Mouse (Mus musculus) ES-Bruce4 (cell line): ENCODE results near the gene Cars2.
"Not testable (repeated sequence)": the region's sequence is repeated elsewhere in the genome, so short reads cannot be mapped to it uniquely, and the experiment has no call there.

Source experiments
- CTCF ChIP-seq: IDR thresholded peaks from one replicate; pipeline ENCODE4 v1.8.1; 2011; ENCODE audit warnings: low read depth, low read length
- EP300 ChIP-seq: IDR thresholded peaks from 2 replicates; pipeline ENCODE4 v1.6.1; 2011; ENCODE audit warnings: low read depth, low read length; ENCODE audit not compliant: insufficient read depth
- POLR2A ChIP-seq: IDR thresholded peaks from one replicate; pipeline ENCODE4 v1.8.1; 2011; ENCODE audit warnings: low read length; ENCODE audit not compliant: insufficient read depth

DNA sequence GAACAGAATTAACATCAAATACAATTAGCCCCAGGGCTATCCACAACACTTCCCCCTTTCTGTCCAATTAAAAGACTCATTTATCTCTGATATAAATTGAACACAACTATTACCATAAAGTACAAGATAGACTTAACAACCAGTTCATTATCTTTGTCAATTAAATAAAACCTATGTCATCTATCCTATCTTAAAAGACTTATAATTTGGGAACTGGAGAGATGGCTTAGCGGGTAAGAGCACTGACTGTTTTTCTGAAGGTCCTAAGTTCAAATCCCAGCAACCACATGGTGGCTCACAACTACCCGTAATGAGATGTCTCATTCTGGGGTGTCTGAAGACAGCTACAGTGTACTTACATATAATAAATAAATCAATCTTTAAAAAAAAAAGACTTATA lies 58.2 kb downstream of the Cars2 start:
- TF ChIP-seq CTCF, POLR2A, EP300: not testable (repeated sequence)
